Mouse (Mus musculus) inflammation-experienced regulatory T-cells, adult 6 months (primary cell): ENCODE measurements around the gene Prss45. TPM values are rescaled to one million over a fixed set of nuclear protein-coding genes. Genes with fewer than 3 reads are reported as not detected.
"Not testable (repeated sequence)": the region's sequence is repeated elsewhere in the genome, so short reads cannot be mapped to it uniquely, and the experiment has no call there.

Experiments
- ATAC-seq: one replicate; pipeline ENCODE4 v1.8.0; 2017
- polyA plus RNA-seq, 3 experiments: library from polyadenylated mRNA; unstranded; fragments of 100-300 nt; shearing (Covaris generic); gene quantifications; one replicate each; pipeline ENCODE4 v1.2.1; 2017

Gene Prss45
- not detected for polyA plus RNA-seq

GRCm38 (mm10) chr9:110834411-110834810, at the start of gene Prss45:
Gene Prss45 (plus strand): TSS chr9:110834588.
- ATAC-seq: no peak

GRCm38 (mm10) chr9:110788169-110788568, 46.2 kb upstream of the Prss45 start:
- no peak for ATAC-seq

GRCm38 (mm10) chr9:110790462-110790861, 43.9 kb upstream of the Prss45 start:
- ATAC-seq: no peak

- ATAC-seq: no peak
Observed at GRCm38 (mm10) chr9:110797013-110797412, 37.4 kb upstream of the Prss45 start.

- no peak for ATAC-seq
Observed at GRCm38 (mm10) chr9:110797866-110798265, 36.5 kb upstream of the Prss45 start, which contains the start of gene Prss42. Gene Prss42 (plus strand): TSS chr9:110798166.

- no peak for ATAC-seq
Observed at GRCm38 (mm10) chr9:110800834-110801479, 33.4 kb upstream of the Prss45 start.

GRCm38 (mm10) chr9:110803294-110803693, 31.1 kb upstream of the Prss45 start:
- no peak for ATAC-seq

GRCm38 (mm10) chr9:110810051-110810450, 24.3 kb upstream of the Prss45 start:
- no peak for ATAC-seq

- ATAC-seq: no peak
Observed at GRCm38 (mm10) chr9:110813789-110814188, 20.6 kb upstream of the Prss45 start, which contains the start of gene Prss44. Gene Prss44 (plus strand): TSS chr9:110813994.

GRCm38 (mm10) chr9:110820546-110820945, 13.8 kb upstream of the Prss45 start:
- not testable (repeated sequence) for ATAC-seq

GRCm38 (mm10) chr9:110821436-110821835, 13.0 kb upstream of the Prss45 start:
- no peak for ATAC-seq

GRCm38 (mm10) chr9:110825426-110825825, 9.0 kb upstream of the Prss45 start:
- ATAC-seq: no peak

- ATAC-seq: no peak
Observed at GRCm38 (mm10) chr9:110825832-110826231, 8.6 kb upstream of the Prss45 start.

GRCm38 (mm10) chr9:110826390-110826789, 8.0 kb upstream of the Prss45 start, which contains the start of gene Prss43:
Gene Prss43 (plus strand): TSS chr9:110826690.
- no peak for ATAC-seq

GRCm38 (mm10) chr9:110833021-110833420, 1.4 kb upstream of the Prss45 start:
- ATAC-seq: no peak

- ATAC-seq: no peak
Observed at GRCm38 (mm10) chr9:110834961-110835360, 573 bp downstream of the Prss45 start.

- ATAC-seq: no peak
Observed at GRCm38 (mm10) chr9:110836112-110836511, 1.7 kb downstream of the Prss45 start.

- no peak for ATAC-seq
Observed at GRCm38 (mm10) chr9:110840905-110841304, 6.5 kb downstream of the Prss45 start.

GRCm38 (mm10) chr9:110841438-110841837, 7.0 kb downstream of the Prss45 start:
- no peak for ATAC-seq

GRCm38 (mm10) chr9:110844206-110844605, 9.8 kb downstream of the Prss45 start, which contains the start of gene Prss46:
Gene Prss46 (plus strand): TSS chr9:110844506.
- ATAC-seq: no peak

- ATAC-seq: no peak
Observed at GRCm38 (mm10) chr9:110849162-110849561, 14.8 kb downstream of the Prss45 start.

GRCm38 (mm10) chr9:110855903-110856302, 21.5 kb downstream of the Prss45 start:
- ATAC-seq: no peak

GRCm38 (mm10) chr9:110856920-110857319, 22.5 kb downstream of the Prss45 start:
- no peak for ATAC-seq

GRCm38 (mm10) chr9:110857781-110858472, 23.5 kb downstream of the Prss45 start, which contains the start of gene Prss50:
Gene Prss50 (plus strand): TSS chr9:110857967.
- no peak for ATAC-seq
